Mouse (Mus musculus): ENCODE measurements around the gene Tmem176b. TPM values are rescaled to one million over a fixed set of nuclear protein-coding genes. Genes with fewer than 3 reads are reported as not detected.
"Not testable (repeated sequence)": the region's sequence is repeated elsewhere in the genome, so short reads cannot be mapped to it uniquely, and the experiment has no call there.

Gene Tmem176b
- total and polyA plus RNA-seq, 2 experiments from 2014 or later, result 70.7 to 107 TPM

- Histone ChIP-seq H3K36me3 (ENCODE audit: insufficient read depth, low read length) (no peaks in the 10 kb centered on the region; the same call in 1 of the 2 replicates), H3K4me3 (ENCODE audit: low read depth, low read length) (no peak overlapping the region), H3K9me3 (ENCODE audit: low read length) (no peaks in the 10 kb centered on the region), H3K4me1 (ENCODE audit: insufficient read depth, low read length) (no peaks in the 10 kb centered on the region), H3K27ac (ENCODE audit: low read depth, low read length) (no peak overlapping the region), H3K9ac (replicated peaks; ENCODE audit: low read length, poor library complexity, severe bottlenecking) (no peak overlapping the region), H3K4me2 (ENCODE audit: low read depth, low read length, poor library complexity, severe bottlenecking) (no peak overlapping the region), H3K27me3 (ENCODE audit: insufficient read depth, low read length) (no peaks in the 10 kb centered on the region)
- no peak for ATAC-seq (ENCODE audit: low FRiP score)
- TF ChIP-seq CTCF (IDR thresholded peaks at IDR 0.05), result no peak
- DNase-seq (ENCODE audit: low spot score), result no peak
- 69% methylated on average over 1 of the region's 1 CpGs for WGBS
Observed at GRCm38 (mm10) chr6:48830241-48830640, 11.1 kb downstream of the Tmem176b start.

DNA sequence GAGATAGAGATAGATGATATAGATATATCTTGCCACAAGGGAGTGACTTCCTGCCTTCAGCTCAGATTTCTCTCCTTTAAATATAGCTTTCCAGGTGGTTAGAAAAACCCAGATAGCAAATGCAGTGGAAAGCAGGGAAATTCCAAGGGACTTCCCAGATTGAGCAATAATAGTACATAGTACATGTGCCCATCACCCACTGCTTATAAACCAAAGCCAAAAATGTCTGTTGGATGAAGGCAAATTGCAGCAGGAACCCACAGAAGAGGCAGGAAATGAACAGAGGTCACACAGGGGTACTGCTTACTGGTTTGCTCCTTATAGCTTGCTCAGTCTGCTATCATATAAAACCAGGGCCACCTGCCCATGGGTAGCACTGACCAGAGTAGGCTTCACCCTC lies 11.6 kb downstream of the Tmem176b start:
- no peaks in the 10 kb centered on the region for H3K9me3 ChIP-seq (ENCODE audit: low read length)
- TF ChIP-seq CTCF (IDR thresholded peaks at IDR 0.05), result no peak
- H3K36me3 ChIP-seq (ENCODE audit: insufficient read depth, low read length), result no peaks in the 10 kb centered on the region; the same call in 1 of the 2 replicates
- H3K4me2 ChIP-seq (ENCODE audit: low read depth, low read length, poor library complexity, severe bottlenecking), result no peak overlapping the region
- no peak overlapping the region for H3K4me3 ChIP-seq (ENCODE audit: low read depth, low read length)
- H3K9ac ChIP-seq (replicated peaks; ENCODE audit: low read length, poor library complexity, severe bottlenecking), result no peak overlapping the region
- H3K27ac ChIP-seq (ENCODE audit: low read depth, low read length), result no peak overlapping the region
- ATAC-seq (ENCODE audit: low FRiP score) (no peak), DNase-seq (ENCODE audit: low spot score) (no peak)
- no peaks in the 10 kb centered on the region for H3K4me1 ChIP-seq (ENCODE audit: insufficient read depth, low read length)
- no peaks in the 10 kb centered on the region for H3K27me3 ChIP-seq (ENCODE audit: insufficient read depth, low read length)

DNA sequence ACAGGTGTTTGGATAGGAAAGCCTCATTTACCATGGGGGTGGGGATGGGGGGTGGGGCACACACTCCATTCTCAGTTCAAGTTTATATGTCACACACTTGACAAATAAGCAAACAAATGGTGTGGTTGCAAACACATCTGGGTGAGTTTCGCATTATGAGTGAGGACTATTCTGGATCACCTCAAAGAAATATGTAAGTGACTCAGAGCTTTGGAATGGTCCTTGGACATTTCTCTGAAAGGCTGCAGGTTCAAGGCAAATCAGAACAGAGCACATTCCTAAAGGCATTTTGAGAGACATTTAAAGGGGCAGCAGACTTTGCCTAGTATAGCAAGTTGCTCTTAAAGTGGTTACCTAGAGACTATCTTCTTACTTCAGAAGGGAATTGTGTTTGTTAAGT lies 12.3 kb downstream of the Tmem176b start:
- Histone ChIP-seq H3K4me1 (ENCODE audit: insufficient read depth, low read length) (no peaks in the 10 kb centered on the region), H3K36me3 (ENCODE audit: insufficient read depth, low read length) (no peaks in the 10 kb centered on the region), H3K4me3 (ENCODE audit: low read depth, low read length) (no peak overlapping the region), H3K4me2 (ENCODE audit: low read depth, low read length, poor library complexity, severe bottlenecking) (no peak overlapping the region), H3K9ac (replicated peaks; ENCODE audit: low read length, poor library complexity, severe bottlenecking) (no peak overlapping the region), H3K9me3 (ENCODE audit: low read length) (no peaks in the 10 kb centered on the region), H3K27ac (ENCODE audit: low read depth, low read length) (no peak overlapping the region), H3K27me3 (ENCODE audit: insufficient read depth, low read length) (no peaks in the 10 kb centered on the region)
- 92% methylated on average over 1 of the region's 1 CpGs for WGBS
- ATAC-seq (ENCODE audit: low FRiP score) (no peak), DNase-seq (ENCODE audit: low spot score) (no peak)
- no peak for TF ChIP-seq CTCF (IDR thresholded peaks at IDR 0.05)

DNA sequence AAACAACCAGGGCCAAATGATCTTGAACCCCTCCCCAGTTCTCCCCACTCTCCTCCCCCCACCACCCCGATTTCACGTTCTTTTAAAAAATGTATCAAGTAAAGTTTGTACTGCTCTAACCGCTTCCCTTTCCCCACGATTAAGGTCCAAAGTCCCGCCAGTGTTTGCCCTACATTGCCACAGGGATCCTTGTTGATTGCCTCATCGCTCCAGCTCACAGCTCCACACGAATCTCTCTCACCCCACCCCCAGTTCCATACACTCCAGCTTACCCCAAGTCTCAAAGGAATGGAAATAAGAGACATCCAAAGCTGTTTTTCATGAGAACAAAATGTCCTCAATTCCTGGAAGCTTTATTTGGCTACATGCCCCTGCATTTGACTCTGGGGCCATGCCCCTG lies 16.3 kb downstream of the Tmem176b start:
- Histone ChIP-seq H3K36me3 (ENCODE audit: insufficient read depth, low read length) (no peaks in the 10 kb centered on the region), H3K9me3 (ENCODE audit: low read length) (no peaks in the 10 kb centered on the region), H3K9ac (replicated peaks; ENCODE audit: low read length, poor library complexity, severe bottlenecking) (no peak overlapping the region), H3K4me3 (ENCODE audit: low read depth, low read length) (no peak overlapping the region), H3K27ac (ENCODE audit: low read depth, low read length) (no peak overlapping the region), H3K4me1 (ENCODE audit: insufficient read depth, low read length) (no peaks in the 10 kb centered on the region), H3K27me3 (ENCODE audit: insufficient read depth, low read length) (no peaks in the 10 kb centered on the region), H3K4me2 (ENCODE audit: low read depth, low read length, poor library complexity, severe bottlenecking) (no peak overlapping the region)
- WGBS, result 78% methylated on average over 7 of the region's 7 CpGs
- no peak for DNase-seq (ENCODE audit: low spot score)
- TF ChIP-seq CTCF (IDR thresholded peaks at IDR 0.05), result no peak
- no peak for ATAC-seq (ENCODE audit: low FRiP score)

GRCm38 (mm10) chr6:48821991-48822785 lies 19.1 kb downstream of the Tmem176b start:
- not testable (repeated sequence) for ATAC-seq (ENCODE audit: low FRiP score); H3K4me2 ChIP-seq (ENCODE audit: low read depth, low read length, poor library complexity, severe bottlenecking); H3K36me3 ChIP-seq (ENCODE audit: insufficient read depth, low read length); H3K27ac ChIP-seq (ENCODE audit: low read depth, low read length); H3K4me1 ChIP-seq (ENCODE audit: insufficient read depth, low read length); DNase-seq (ENCODE audit: low spot score); H3K9me3 ChIP-seq (ENCODE audit: low read length); H3K9ac ChIP-seq (replicated peaks; ENCODE audit: low read length, poor library complexity, severe bottlenecking); H3K27me3 ChIP-seq (ENCODE audit: insufficient read depth, low read length); H3K4me3 ChIP-seq (ENCODE audit: low read depth, low read length)
- 85% methylated on average over 7 of the region's 7 CpGs for WGBS

DNA sequence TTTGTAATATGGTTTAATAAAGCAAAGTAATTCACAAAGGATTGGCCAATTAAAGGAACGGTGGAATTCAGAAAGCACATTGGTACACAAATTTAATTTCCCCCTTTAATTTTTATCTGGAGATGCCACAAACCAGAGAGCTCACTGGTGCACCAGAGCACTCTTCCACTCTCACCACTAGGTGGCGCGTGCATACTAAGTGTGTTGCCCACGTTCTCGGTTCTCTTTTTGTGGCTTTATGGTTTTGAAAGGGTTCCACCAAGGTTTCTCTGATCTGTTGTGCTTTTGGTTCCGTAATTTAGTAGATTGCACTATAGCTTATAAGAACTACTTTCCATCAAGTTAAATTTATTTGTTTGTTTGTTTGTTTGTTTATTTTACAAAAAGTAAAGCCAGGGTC lies 23.5 kb downstream of the Tmem176b start:
- ATAC-seq (ENCODE audit: low FRiP score) (no peak), DNase-seq (ENCODE audit: low spot score) (peak; percentile 91)
- TF ChIP-seq CTCF (IDR thresholded peaks at IDR 0.05), result peak; percentile 84
- no peak overlapping the region for H3K4me2 ChIP-seq (ENCODE audit: low read depth, low read length, poor library complexity, severe bottlenecking)
- no peak overlapping the region for H3K9ac ChIP-seq (replicated peaks; ENCODE audit: low read length, poor library complexity, severe bottlenecking)
- WGBS, result 5% methylated on average over 6 of the region's 6 CpGs
- H3K4me1 ChIP-seq (ENCODE audit: insufficient read depth, low read length), result no peaks in the 10 kb centered on the region
- H3K9me3 ChIP-seq (ENCODE audit: low read length), result no peaks in the 10 kb centered on the region
- no peak overlapping the region for H3K27ac ChIP-seq (ENCODE audit: low read depth, low read length)
- no peaks in the 10 kb centered on the region for H3K36me3 ChIP-seq (ENCODE audit: insufficient read depth, low read length)
- no peaks in the 10 kb centered on the region for H3K27me3 ChIP-seq (ENCODE audit: insufficient read depth, low read length)
- H3K4me3 ChIP-seq (ENCODE audit: low read depth, low read length), result no peak overlapping the region

Measured in midbrain, postnatal 0 days (tissue).